Mouse (Mus musculus): Measurements from ENCODE around the gene Lingo2. TPM values are rescaled to one million over a fixed set of nuclear protein-coding genes. Genes with fewer than 3 reads are reported as not detected.

Lingo2 gene
- polyA plus RNA-seq, 1 experiment from 2014 or later: 75.0 TPM

DNA sequence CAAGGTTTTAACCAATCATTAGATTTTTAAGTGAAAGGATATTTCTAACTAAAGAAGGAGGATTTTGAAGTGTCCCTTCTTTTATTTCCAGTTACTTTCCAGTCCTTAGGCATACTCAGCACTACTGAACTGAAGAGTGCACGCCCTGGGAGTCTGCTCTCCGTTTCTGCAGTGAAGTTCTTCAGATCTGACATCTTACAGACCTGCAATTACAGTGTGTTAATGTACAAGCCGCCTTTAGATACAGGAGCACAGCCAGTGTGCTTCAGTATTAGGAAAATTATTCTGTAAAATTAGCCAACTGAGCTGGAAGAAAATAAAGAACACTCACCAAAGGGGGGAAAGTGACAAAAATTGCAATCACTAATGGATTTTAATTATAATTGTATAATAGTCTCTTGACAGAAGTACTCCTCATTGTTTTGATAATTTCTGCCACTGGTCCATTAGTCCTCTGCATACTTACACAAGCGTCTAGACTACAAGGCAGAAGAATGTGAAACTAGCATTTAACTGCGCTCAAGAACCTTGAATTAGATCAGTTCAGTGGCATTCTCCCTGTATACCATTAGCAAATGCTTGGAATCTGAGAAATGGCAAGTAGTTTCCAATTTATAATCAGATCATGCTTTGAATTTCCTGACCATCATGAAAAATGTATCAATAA is 1167.2 kb downstream of the Lingo2 start:
- H3K4me3 ChIP-seq (ENCODE audit: low read length): no peak overlapping the region
- no peaks in the 10 kb centered on the region for H3K36me3 ChIP-seq (ENCODE audit: control insufficient read depth, insufficient read depth, low read length)
- no peak for ATAC-seq
- 75% methylated on average over 5 of the region's 5 CpGs for WGBS
- no peak overlapping the region for H3K9ac ChIP-seq (ENCODE audit: low read depth, low read length)
- H3K9me3 ChIP-seq (ENCODE audit: control insufficient read depth, low read length): no peaks in the 10 kb centered on the region; the same call in 1 of the 2 replicates
- H3K4me2 ChIP-seq (ENCODE audit: low read length): no peak overlapping the region
- H3K27ac ChIP-seq (ENCODE audit: low read depth, low read length): no peak overlapping the region
- H3K4me1 ChIP-seq (ENCODE audit: control insufficient read depth, insufficient read depth, low read depth, low read length): no peaks in the 10 kb centered on the region
- H3K27me3 ChIP-seq (replicated peaks; ENCODE audit: control insufficient read depth, insufficient read depth, low read length): no peaks in the 10 kb centered on the region

DNA sequence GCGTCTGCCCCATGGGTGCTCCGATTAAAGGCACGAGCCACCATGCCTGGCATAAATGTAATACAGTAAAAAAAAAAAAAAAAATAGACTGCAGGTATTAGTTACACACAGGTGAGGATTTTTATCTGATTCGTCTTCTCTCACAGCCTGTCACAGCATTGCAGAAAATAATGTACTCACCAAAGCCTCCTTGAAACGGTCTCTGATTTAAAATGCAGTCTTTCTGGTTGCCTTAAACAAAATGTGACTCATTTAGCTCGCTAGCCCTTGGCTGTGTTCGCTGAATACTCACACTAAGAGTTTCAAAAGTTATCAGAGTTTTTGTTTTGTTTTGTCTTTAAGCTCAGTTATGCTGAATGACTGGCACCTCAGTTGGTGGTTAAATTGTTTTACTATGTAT is 1180.7 kb downstream of the Lingo2 start:
- no peak overlapping the region for H3K9ac ChIP-seq (ENCODE audit: low read depth, low read length)
- no peaks in the 10 kb centered on the region for H3K4me1 ChIP-seq (ENCODE audit: control insufficient read depth, insufficient read depth, low read depth, low read length)
- no peaks in the 10 kb centered on the region for H3K27me3 ChIP-seq (replicated peaks; ENCODE audit: control insufficient read depth, insufficient read depth, low read length)
- H3K4me3 ChIP-seq (ENCODE audit: low read length): no peak overlapping the region
- no peak overlapping the region for H3K4me2 ChIP-seq (ENCODE audit: low read length)
- ATAC-seq: no peak
- H3K27ac ChIP-seq (ENCODE audit: low read depth, low read length): no peak overlapping the region
- no peaks in the 10 kb centered on the region for H3K36me3 ChIP-seq (ENCODE audit: control insufficient read depth, insufficient read depth, low read length)
- no peaks in the 10 kb centered on the region for H3K9me3 ChIP-seq (ENCODE audit: control insufficient read depth, low read length)
- 72% methylated on average over 7 of the region's 7 CpGs for WGBS

DNA sequence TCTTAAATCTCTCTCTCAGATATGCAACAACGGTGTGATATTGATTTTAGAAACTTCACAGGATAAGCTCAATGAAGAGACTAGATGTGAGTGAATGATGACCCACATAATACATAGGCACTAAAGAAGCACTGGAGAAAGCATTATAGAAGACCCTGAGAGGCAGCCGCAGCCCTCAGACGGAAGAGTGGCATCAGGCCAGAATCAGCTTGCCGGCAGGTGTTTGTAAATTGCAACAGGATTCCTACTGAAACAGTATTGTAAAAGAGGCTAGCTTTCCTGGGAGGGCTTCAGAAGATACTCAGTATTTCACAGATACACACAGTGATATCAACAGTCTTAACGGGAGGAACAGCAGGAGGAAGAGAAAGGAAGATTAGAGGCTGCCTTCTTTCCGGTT is 1184.6 kb downstream of the Lingo2 start:
- H3K9me3 ChIP-seq (ENCODE audit: control insufficient read depth, low read length): no peaks in the 10 kb centered on the region
- no peaks in the 10 kb centered on the region for H3K27me3 ChIP-seq (replicated peaks; ENCODE audit: control insufficient read depth, insufficient read depth, low read length)
- no peak overlapping the region for H3K27ac ChIP-seq (ENCODE audit: low read depth, low read length)
- no peak overlapping the region for H3K4me2 ChIP-seq (ENCODE audit: low read length)
- 63% methylated on average over 6 of the region's 6 CpGs for WGBS
- no peak for ATAC-seq
- no peaks in the 10 kb centered on the region for H3K36me3 ChIP-seq (ENCODE audit: control insufficient read depth, insufficient read depth, low read length)
- H3K4me1 ChIP-seq (ENCODE audit: control insufficient read depth, insufficient read depth, low read depth, low read length): no peaks in the 10 kb centered on the region
- H3K4me3 ChIP-seq (ENCODE audit: low read length): no peak overlapping the region
- no peak overlapping the region for H3K9ac ChIP-seq (ENCODE audit: low read depth, low read length)

GRCm38 (mm10) chr4:35761181-35761580 is 1190.4 kb downstream of the Lingo2 start:
- Histone ChIP-seq H3K36me3 (ENCODE audit: control insufficient read depth, insufficient read depth, low read length) (no peaks in the 10 kb centered on the region), H3K4me3 (ENCODE audit: low read length) (no peak overlapping the region), H3K4me1 (ENCODE audit: control insufficient read depth, insufficient read depth, low read depth, low read length) (no peaks in the 10 kb centered on the region), H3K9ac (ENCODE audit: low read depth, low read length) (no peak overlapping the region), H3K9me3 (ENCODE audit: control insufficient read depth, low read length) (no peaks in the 10 kb centered on the region), H3K4me2 (ENCODE audit: low read length) (no peak overlapping the region), H3K27ac (ENCODE audit: low read depth, low read length) (no peak overlapping the region), H3K27me3 (replicated peaks; ENCODE audit: control insufficient read depth, insufficient read depth, low read length) (no peaks in the 10 kb centered on the region)
- 79% methylated on average over 5 of the region's 5 CpGs for WGBS
- no peak for ATAC-seq

DNA sequence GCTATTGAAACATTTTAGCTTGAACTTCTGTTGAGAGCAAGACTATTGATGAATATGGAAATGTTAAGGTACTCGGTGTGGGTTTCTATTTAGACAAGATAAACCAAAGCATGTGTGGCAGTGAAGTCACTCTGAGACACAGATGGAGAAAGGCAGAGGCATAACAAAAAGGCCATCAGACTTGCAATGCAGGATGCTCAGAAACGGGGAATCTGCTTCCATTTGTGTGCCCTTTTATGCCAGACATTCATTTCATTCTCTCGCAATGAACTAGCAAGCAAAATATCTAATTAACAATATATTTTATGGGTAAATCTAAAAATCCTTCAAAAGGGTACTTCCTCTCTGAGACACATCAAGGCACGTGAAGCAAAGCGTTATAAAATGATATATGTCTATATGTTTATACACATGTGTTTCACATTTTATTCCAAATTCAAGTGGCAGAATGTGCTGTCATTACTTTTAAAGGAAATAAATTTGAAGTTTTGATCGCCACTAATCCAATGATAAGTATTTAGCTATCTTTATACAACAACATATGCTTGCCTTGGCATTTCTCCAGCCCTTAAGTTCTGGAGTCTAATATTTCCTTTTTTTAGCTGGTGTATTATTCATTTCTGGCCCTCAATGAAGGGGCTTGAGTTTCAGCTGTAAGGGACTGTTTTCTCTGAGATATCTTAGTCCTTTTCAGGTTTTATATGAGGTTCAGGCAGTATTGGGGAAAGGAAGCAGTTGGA is 1199.3 kb downstream of the Lingo2 start:
- no peak overlapping the region for H3K27ac ChIP-seq (ENCODE audit: low read depth, low read length)
- WGBS: 68% methylated on average over 6 of the region's 6 CpGs
- no peaks in the 10 kb centered on the region for H3K27me3 ChIP-seq (replicated peaks; ENCODE audit: control insufficient read depth, insufficient read depth, low read length)
- H3K4me3 ChIP-seq (ENCODE audit: low read length): no peak overlapping the region
- H3K4me2 ChIP-seq (ENCODE audit: low read length): no peak overlapping the region
- no peak for ATAC-seq
- no peaks in the 10 kb centered on the region for H3K36me3 ChIP-seq (ENCODE audit: control insufficient read depth, insufficient read depth, low read length)
- H3K9me3 ChIP-seq (ENCODE audit: control insufficient read depth, low read length): no peaks in the 10 kb centered on the region
- H3K9ac ChIP-seq (ENCODE audit: low read depth, low read length): no peak overlapping the region
- H3K4me1 ChIP-seq (ENCODE audit: control insufficient read depth, insufficient read depth, low read depth, low read length): no peaks in the 10 kb centered on the region

DNA sequence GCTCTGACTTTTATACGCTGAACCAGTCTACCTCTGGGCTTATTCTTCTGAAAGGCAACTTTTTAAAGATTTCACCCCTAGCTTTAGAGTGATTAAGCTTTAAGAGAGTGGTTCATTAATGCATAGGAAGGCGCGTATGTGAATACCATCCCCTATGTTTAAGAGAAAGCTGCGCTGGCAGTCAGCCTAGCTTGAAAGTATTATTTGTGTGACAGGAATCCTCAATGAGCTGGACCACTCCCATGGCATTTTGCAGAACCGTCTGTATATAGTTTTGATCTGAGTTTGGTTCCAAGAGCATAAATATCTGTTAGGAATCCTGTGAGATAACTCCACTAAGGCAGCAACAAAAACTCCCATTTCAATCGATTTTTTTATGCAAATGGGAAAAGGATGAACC is 1204.9 kb downstream of the Lingo2 start:
- no peak for ATAC-seq
- Histone ChIP-seq H3K4me2 (ENCODE audit: low read length) (no peak overlapping the region), H3K36me3 (ENCODE audit: control insufficient read depth, insufficient read depth, low read length) (no peaks in the 10 kb centered on the region), H3K9ac (ENCODE audit: low read depth, low read length) (no peak overlapping the region), H3K27ac (ENCODE audit: low read depth, low read length) (no peak overlapping the region), H3K4me1 (ENCODE audit: control insufficient read depth, insufficient read depth, low read depth, low read length) (no peaks in the 10 kb centered on the region), H3K27me3 (replicated peaks; ENCODE audit: control insufficient read depth, insufficient read depth, low read length) (no peaks in the 10 kb centered on the region), H3K9me3 (ENCODE audit: control insufficient read depth, low read length) (no peaks in the 10 kb centered on the region), H3K4me3 (ENCODE audit: low read length) (no peak overlapping the region)
- 46% methylated on average over 6 of the region's 6 CpGs for WGBS

- ATAC-seq: no peak
- H3K4me3 ChIP-seq (ENCODE audit: low read length): no peak overlapping the region
- H3K27me3 ChIP-seq (replicated peaks; ENCODE audit: control insufficient read depth, insufficient read depth, low read length): no peaks in the 10 kb centered on the region
- no peak overlapping the region for H3K27ac ChIP-seq (ENCODE audit: low read depth, low read length)
- H3K9me3 ChIP-seq (ENCODE audit: control insufficient read depth, low read length): peaks cover 3% of the 10 kb centered on the region; the same call in 1 of the 2 replicates
- no peaks in the 10 kb centered on the region for H3K36me3 ChIP-seq (ENCODE audit: control insufficient read depth, insufficient read depth, low read length)
- no peak overlapping the region for H3K9ac ChIP-seq (ENCODE audit: low read depth, low read length)
- H3K4me2 ChIP-seq (ENCODE audit: low read length): no peak overlapping the region
- WGBS: 66% methylated on average over 1 of the region's 1 CpGs
- H3K4me1 ChIP-seq (ENCODE audit: control insufficient read depth, insufficient read depth, low read depth, low read length): no peaks in the 10 kb centered on the region
Measured at GRCm38 (mm10) chr4:35724774-35725173, 1226.8 kb downstream of the Lingo2 start.

GRCm38 (mm10) chr4:35704126-35704525 is 1247.4 kb downstream of the Lingo2 start:
- WGBS: 23% methylated on average over 2 of the region's 2 CpGs
- Histone ChIP-seq H3K36me3 (ENCODE audit: control insufficient read depth, insufficient read depth, low read length) (peaks cover 9% of the 10 kb centered on the region), H3K4me2 (ENCODE audit: low read length) (no peak overlapping the region)

GRCm38 (mm10) chr4:35702661-35703060 is 1248.9 kb downstream of the Lingo2 start:
- no peak for ATAC-seq
- Histone ChIP-seq H3K27ac (ENCODE audit: low read depth, low read length) (no peak overlapping the region), H3K36me3 (ENCODE audit: control insufficient read depth, insufficient read depth, low read length) (no peaks in the 10 kb centered on the region), H3K9me3 (ENCODE audit: control insufficient read depth, low read length) (no peaks in the 10 kb centered on the region), H3K27me3 (replicated peaks; ENCODE audit: control insufficient read depth, insufficient read depth, low read length) (no peaks in the 10 kb centered on the region), H3K4me1 (ENCODE audit: control insufficient read depth, insufficient read depth, low read depth, low read length) (no peaks in the 10 kb centered on the region), H3K9ac (ENCODE audit: low read depth, low read length) (no peak overlapping the region), H3K4me3 (ENCODE audit: low read length) (no peak overlapping the region), H3K4me2 (ENCODE audit: low read length) (no peak overlapping the region)
- 47% methylated on average over 1 of the region's 1 CpGs for WGBS

More at GRCm38 (mm10) chr4:35704126-35704525, 1247.4 kb downstream of the Lingo2 start:
- ATAC-seq: no peak
- Histone ChIP-seq H3K4me1 (ENCODE audit: control insufficient read depth, insufficient read depth, low read depth, low read length) (no peaks in the 10 kb centered on the region), H3K27me3 (replicated peaks; ENCODE audit: control insufficient read depth, insufficient read depth, low read length) (no peaks in the 10 kb centered on the region), H3K27ac (ENCODE audit: low read depth, low read length) (no peak overlapping the region), H3K9me3 (ENCODE audit: control insufficient read depth, low read length) (no peaks in the 10 kb centered on the region), H3K9ac (ENCODE audit: low read depth, low read length) (no peak overlapping the region), H3K4me3 (ENCODE audit: low read length) (no peak overlapping the region)

Measured in hindbrain, embryonic 16.5 days (tissue).